Mouse (Mus musculus) megakaryocyte, embryonic 14.5 days (primary cell): Measurements from ENCODE around the gene Arhgef10l. TPM values are rescaled to one million over a fixed set of nuclear protein-coding genes. Genes with fewer than 3 reads are reported as not detected.

Experiments
- H3K27me3 ChIP-seq: replicated peaks from 2 replicates; pipeline ENCODE3; 2012; ENCODE audit warnings: inconsistent platforms
- H3K36me3 ChIP-seq: replicated peaks from 2 replicates; pipeline ENCODE3; 2012; ENCODE audit warnings: low read length, inconsistent platforms, mixed read lengths
- H3K4me1 ChIP-seq: 2 replicates; pipeline ENCODE4 v1.6.1; 2012; ENCODE audit warnings: inconsistent platforms
- H3K4me3 ChIP-seq: replicated peaks from 2 replicates; pipeline ENCODE3; 2012; ENCODE audit warnings: moderate library complexity, mild to moderate bottlenecking, inconsistent platforms
- H3K9me3 ChIP-seq: 2 replicates; pipeline ENCODE4 v1.6.1; 2012; ENCODE audit warnings: inconsistent platforms
- FLI1 ChIP-seq: IDR thresholded peaks from 2 replicates; pipeline ENCODE4 v1.6.1; 2012; ENCODE audit warnings: low read length, inconsistent platforms, mixed read lengths
- GATA1 ChIP-seq: IDR thresholded peaks from 3 replicates; pipeline ENCODE4 v1.6.1; 2012; ENCODE audit warnings: mixed read lengths, low read length, inconsistent platforms, borderline replicate concordance
- polyA plus RNA-seq: library from polyadenylated mRNA; stranded (reverse); fragments of >175 nt; gene quantifications from 2 replicates; pipeline ENCODE4 v1.2.3, GENCODE M21; 2012; ENCODE audit warnings: low replicate concordance; ENCODE audit not compliant: insufficient read depth

The Arhgef10l gene
- polyA plus RNA-seq, 1 experiment: 7.1 TPM

DNA sequence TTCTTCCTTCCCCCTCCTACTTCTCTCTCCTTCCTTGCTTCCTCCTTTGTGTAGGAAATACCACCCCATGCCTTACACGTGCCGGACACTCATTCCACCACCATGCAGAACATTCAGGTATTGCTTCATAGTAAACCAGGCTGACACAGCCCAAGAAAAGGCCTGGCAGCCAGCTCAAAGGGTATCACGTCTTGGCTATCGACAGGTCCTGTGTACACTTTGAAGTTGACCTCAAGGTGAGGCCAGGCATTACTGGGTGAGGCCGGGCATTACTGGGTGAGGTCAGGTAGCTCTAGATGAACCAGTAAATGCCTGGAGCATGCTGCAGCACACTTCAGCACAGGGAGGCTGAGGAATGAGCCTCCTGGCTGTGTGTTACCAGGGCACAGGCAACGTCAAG lies 67.9 kb downstream of the Arhgef10l start:
- peaks cover 15% of the 10 kb centered on the region for H3K27me3 ChIP-seq
- TF ChIP-seq GATA1 (no peak), FLI1 (no peak)
- peaks cover 16% of the 10 kb centered on the region for H3K4me1 ChIP-seq
- H3K4me3 ChIP-seq: peak overlapping the region; percentile 7
- peaks cover 8% of the 10 kb centered on the region for H3K9me3 ChIP-seq
- no peaks in the 10 kb centered on the region for H3K36me3 ChIP-seq

GRCm38 (mm10) chr4:140597378-140597777 lies 68.4 kb downstream of the Arhgef10l start:
- Histone ChIP-seq H3K27me3 (peaks cover 17% of the 10 kb centered on the region), H3K4me1 (peaks cover 21% of the 10 kb centered on the region), H3K9me3 (peaks cover 8% of the 10 kb centered on the region), H3K4me3 (no peak overlapping the region), H3K36me3 (no peaks in the 10 kb centered on the region)
- no peak for TF ChIP-seq FLI1
- TF ChIP-seq GATA1: no peak

- H3K36me3 ChIP-seq: no peaks in the 10 kb centered on the region
These were observed 71.9 kb downstream of the Arhgef10l start for GRCm38 (mm10) chr4:140593771-140594505.

GRCm38 (mm10) chr4:140592990-140593770 lies 72.6 kb downstream of the Arhgef10l start:
- TF ChIP-seq FLI1 (no peak), GATA1 (no peak)
- H3K4me1 ChIP-seq: peaks cover 18% of the 10 kb centered on the region
- peaks cover 30% of the 10 kb centered on the region for H3K27me3 ChIP-seq
- H3K4me3 ChIP-seq: no peak overlapping the region
- peaks cover 8% of the 10 kb centered on the region for H3K9me3 ChIP-seq
- H3K36me3 ChIP-seq: no peaks in the 10 kb centered on the region

More at GRCm38 (mm10) chr4:140593771-140594505, 71.9 kb downstream of the Arhgef10l start:
- Histone ChIP-seq H3K4me3 (no peak overlapping the region), H3K27me3 (peaks cover 24% of the 10 kb centered on the region), H3K4me1 (peaks cover 25% of the 10 kb centered on the region), H3K9me3 (peaks cover 8% of the 10 kb centered on the region)
- TF ChIP-seq FLI1: no peak
- TF ChIP-seq GATA1: no peak

DNA sequence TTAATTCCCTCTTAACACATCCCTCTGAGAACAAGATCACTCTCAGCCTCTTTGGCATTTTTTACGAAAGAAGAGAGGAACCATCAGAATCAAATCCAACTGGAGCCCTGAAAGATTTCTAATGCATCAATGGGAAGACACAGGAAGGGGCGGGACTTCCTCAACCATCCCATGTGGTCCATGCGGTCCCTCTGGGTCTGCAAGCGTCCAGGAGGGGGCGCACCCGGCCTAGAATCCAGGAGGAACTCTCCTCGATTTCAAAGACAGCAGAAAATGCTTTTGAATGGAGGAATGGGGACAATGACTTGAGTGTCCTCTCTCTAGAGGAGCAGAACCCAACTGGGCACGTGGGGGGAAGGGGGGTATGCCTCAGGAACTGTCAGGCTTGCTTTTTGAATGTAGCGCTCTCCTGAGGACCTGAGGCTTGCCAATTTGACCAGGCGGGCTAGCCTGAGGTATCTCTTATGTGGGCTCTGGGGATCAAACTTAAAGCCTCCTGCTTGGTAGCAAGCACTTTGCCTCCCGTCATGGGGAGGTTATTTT lies 73.5 kb downstream of the Arhgef10l start:
- TF ChIP-seq FLI1 (no peak), GATA1 (no peak)
- no peaks in the 10 kb centered on the region for H3K36me3 ChIP-seq
- peaks cover 34% of the 10 kb centered on the region for H3K27me3 ChIP-seq
- peaks cover 5% of the 10 kb centered on the region for H3K9me3 ChIP-seq
- H3K4me1 ChIP-seq: peaks cover 14% of the 10 kb centered on the region
- H3K4me3 ChIP-seq: no peak overlapping the region

DNA sequence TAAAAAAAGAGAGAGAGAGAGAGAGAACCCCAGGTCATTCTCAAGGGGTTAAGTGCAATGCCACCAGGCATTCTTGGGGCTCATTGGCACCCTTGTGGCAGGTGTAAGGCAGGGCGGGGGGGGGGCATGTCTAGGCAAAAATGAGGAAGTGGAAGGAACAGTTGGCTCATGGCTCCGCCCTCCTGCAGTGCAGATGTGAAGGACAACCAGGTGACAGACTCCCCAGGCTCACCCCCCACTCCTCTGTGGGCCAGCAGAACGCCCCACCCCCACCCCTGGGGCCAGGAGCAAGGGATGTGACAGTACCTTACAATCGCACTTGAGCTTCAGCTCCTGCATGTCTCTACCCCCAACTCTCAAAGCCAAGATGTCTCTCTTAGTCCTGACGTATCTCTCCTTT lies 79.3 kb downstream of the Arhgef10l start:
- peaks cover 47% of the 10 kb centered on the region for H3K4me1 ChIP-seq
- TF ChIP-seq FLI1: no peak
- no peak for TF ChIP-seq GATA1
- H3K4me3 ChIP-seq: no peak overlapping the region
- peaks cover 48% of the 10 kb centered on the region for H3K27me3 ChIP-seq
- no peaks in the 10 kb centered on the region for H3K36me3 ChIP-seq
- H3K9me3 ChIP-seq: no peaks in the 10 kb centered on the region

GRCm38 (mm10) chr4:140584240-140584639 lies 81.6 kb downstream of the Arhgef10l start:
- no peak for TF ChIP-seq GATA1
- TF ChIP-seq FLI1: no peak
- Histone ChIP-seq H3K9me3 (no peaks in the 10 kb centered on the region), H3K27me3 (peaks cover 51% of the 10 kb centered on the region), H3K4me3 (no peak overlapping the region), H3K36me3 (no peaks in the 10 kb centered on the region), H3K4me1 (peaks cover 64% of the 10 kb centered on the region)

DNA sequence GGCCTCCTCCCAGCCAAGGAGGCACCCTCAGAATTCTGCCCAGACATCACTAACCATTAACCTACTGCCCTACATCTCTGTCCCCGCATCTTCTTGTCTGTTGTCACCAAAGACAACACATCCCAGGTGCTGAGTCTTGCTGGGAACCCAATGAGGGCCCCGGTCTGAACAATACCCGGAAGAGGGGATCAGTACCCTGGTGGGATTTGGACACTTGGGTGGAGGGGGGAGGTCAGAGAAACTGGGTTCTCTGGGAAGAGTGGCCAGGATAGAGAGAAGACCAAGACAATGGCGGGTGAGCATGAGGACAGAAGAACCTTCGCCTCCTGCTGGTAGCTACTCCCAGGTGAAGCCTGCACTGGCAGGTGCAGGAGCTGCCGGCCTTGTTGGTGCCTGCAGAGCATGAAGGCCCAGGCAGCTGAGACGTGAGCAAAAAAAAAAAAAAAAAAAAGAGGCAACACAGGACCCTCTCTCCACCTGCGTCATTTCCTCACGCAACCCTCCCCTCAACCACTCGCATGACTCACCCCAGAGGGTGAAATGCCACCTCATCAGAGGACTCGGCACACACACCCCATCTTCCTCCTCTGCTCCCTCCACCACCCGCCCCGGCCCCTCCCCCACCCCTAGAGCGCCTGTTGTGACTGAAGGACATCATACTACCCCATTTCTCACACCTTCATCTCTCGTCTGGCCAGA lies 83.3 kb downstream of the Arhgef10l start:
- Histone ChIP-seq H3K9me3 (no peaks in the 10 kb centered on the region), H3K27me3 (peaks cover 49% of the 10 kb centered on the region), H3K4me3 (no peak overlapping the region), H3K4me1 (peaks cover 80% of the 10 kb centered on the region), H3K36me3 (peaks cover 9% of the 10 kb centered on the region)
- TF ChIP-seq FLI1: no peak
- TF ChIP-seq GATA1: no peak

DNA sequence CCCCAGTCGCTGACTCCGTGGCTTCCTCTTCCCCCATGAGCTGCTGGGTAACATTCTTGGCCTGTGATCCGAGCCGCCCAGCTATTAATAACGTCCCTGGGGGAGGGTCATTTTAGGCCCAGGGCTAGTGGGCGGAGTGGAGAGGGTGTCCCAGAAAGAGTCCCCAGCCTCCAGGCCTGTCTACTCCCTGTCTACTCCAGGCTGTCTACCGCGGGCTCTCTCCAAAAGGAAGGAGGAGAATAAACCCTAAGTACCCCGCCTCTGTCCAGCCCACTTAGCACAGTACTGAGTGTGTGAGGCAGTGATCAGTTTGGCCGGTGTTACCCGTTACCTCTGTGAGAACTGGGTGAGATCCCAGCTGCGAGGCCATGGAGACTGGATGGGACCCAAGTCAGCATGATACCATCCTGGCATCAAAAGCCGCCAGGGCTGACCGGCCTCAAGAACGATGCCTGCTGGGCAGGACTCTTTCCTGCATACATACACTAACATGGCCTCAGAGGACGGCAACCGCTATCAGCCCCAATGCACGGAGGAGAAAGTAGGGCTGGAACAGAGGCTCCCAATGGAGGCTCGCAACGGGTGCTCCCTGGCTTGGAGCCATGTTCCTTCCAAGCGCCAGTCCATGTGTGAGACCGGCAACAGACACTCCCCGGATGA lies 84.0 kb downstream of the Arhgef10l start:
- Histone ChIP-seq H3K9me3 (no peaks in the 10 kb centered on the region), H3K36me3 (peaks cover 9% of the 10 kb centered on the region)

More for the DNA sequence above, 84.0 kb downstream of the Arhgef10l start:
- no peak for TF ChIP-seq FLI1
- no peak for TF ChIP-seq GATA1
- H3K4me3 ChIP-seq: peak overlapping the region; percentile 88
- H3K27me3 ChIP-seq: peaks cover 47% of the 10 kb centered on the region
- H3K4me1 ChIP-seq: peaks cover 84% of the 10 kb centered on the region
